Mouse (Mus musculus): Measurements from ENCODE around the gene Rexo1. TPM values are rescaled to one million over a fixed set of nuclear protein-coding genes. Genes with fewer than 3 reads are reported as not detected.
A peak's percentile ranks its signal among the peaks of the same experiment; 100 is the strongest.

Gene Rexo1
- polyA plus RNA-seq, 1 experiment from 2014 or later = 16.7 TPM

- Histone ChIP-seq H3K4me3 (replicated peaks; ENCODE audit: low read length) (no peak overlapping the region), H3K4me1 (ENCODE audit: control insufficient read depth, insufficient read depth, low read length) (0 out of 2 replicates have a peak, but pooled peaks cover 1% of the 10 kb centered on the region), H3K36me3 (ENCODE audit: control insufficient read depth, insufficient read depth, low read length) (peaks cover 11% of the 10 kb centered on the region; the same call in 1 of the 2 replicates), H3K9ac (ENCODE audit: low read length) (no peak overlapping the region), H3K4me2 (ENCODE audit: low read depth, low read length) (no peak overlapping the region), H3K27me3 (ENCODE audit: control insufficient read depth, insufficient read depth, low read length) (no peaks in the 10 kb centered on the region), H3K27ac (ENCODE audit: low read length) (no peak overlapping the region), H3K9me3 (replicated peaks; ENCODE audit: control insufficient read depth, low read length) (no peaks in the 10 kb centered on the region)
- WGBS = 69% methylated on average over 10 of the region's 10 CpGs
- ATAC-seq (ENCODE audit: insufficient read depth, low FRiP score) = peak; percentile 24; the same call in 1 of the 2 replicates
Observed at GRCm38 (mm10) chr10:80548428-80549006, 12.8 kb downstream of the Rexo1 start.

- Histone ChIP-seq H3K9ac (ENCODE audit: low read length) (no peak overlapping the region), H3K4me1 (ENCODE audit: control insufficient read depth, insufficient read depth, low read length) (no peaks in the 10 kb centered on the region), H3K27me3 (ENCODE audit: control insufficient read depth, insufficient read depth, low read length) (no peaks in the 10 kb centered on the region), H3K4me2 (ENCODE audit: low read depth, low read length) (no peak overlapping the region), H3K27ac (ENCODE audit: low read length) (no peak overlapping the region), H3K4me3 (replicated peaks; ENCODE audit: low read length) (no peak overlapping the region), H3K36me3 (ENCODE audit: control insufficient read depth, insufficient read depth, low read length) (peaks cover 18% of the 10 kb centered on the region), H3K9me3 (replicated peaks; ENCODE audit: control insufficient read depth, low read length) (no peaks in the 10 kb centered on the region)
- WGBS = 84% methylated on average over 15 of the region's 15 CpGs
- ATAC-seq (ENCODE audit: insufficient read depth, low FRiP score) = no peak
Observed at GRCm38 (mm10) chr10:80547539-80547938, 13.8 kb downstream of the Rexo1 start.

- no peak overlapping the region for H3K4me2 ChIP-seq (ENCODE audit: low read depth, low read length)
- no peaks in the 10 kb centered on the region for H3K9me3 ChIP-seq (replicated peaks; ENCODE audit: control insufficient read depth, low read length)
- no peak overlapping the region for H3K27ac ChIP-seq (ENCODE audit: low read length)
- H3K9ac ChIP-seq (ENCODE audit: low read length) = no peak overlapping the region
- peaks cover 23% of the 10 kb centered on the region for H3K36me3 ChIP-seq (ENCODE audit: control insufficient read depth, insufficient read depth, low read length)
- H3K4me1 ChIP-seq (ENCODE audit: control insufficient read depth, insufficient read depth, low read length) = no peaks in the 10 kb centered on the region
- H3K27me3 ChIP-seq (ENCODE audit: control insufficient read depth, insufficient read depth, low read length) = no peaks in the 10 kb centered on the region
- no peak for ATAC-seq (ENCODE audit: insufficient read depth, low FRiP score)
- H3K4me3 ChIP-seq (replicated peaks; ENCODE audit: low read length) = no peak overlapping the region
- 94% methylated on average over 4 of the region's 4 CpGs for WGBS
Observed at GRCm38 (mm10) chr10:80546945-80547344, 14.4 kb downstream of the Rexo1 start.

- Histone ChIP-seq H3K9me3 (replicated peaks; ENCODE audit: control insufficient read depth, low read length) (no peaks in the 10 kb centered on the region), H3K4me1 (ENCODE audit: control insufficient read depth, insufficient read depth, low read length) (no peaks in the 10 kb centered on the region), H3K4me3 (replicated peaks; ENCODE audit: low read length) (no peak overlapping the region), H3K9ac (ENCODE audit: low read length) (no peak overlapping the region), H3K36me3 (ENCODE audit: control insufficient read depth, insufficient read depth, low read length) (peaks cover 25% of the 10 kb centered on the region), H3K4me2 (ENCODE audit: low read depth, low read length) (no peak overlapping the region), H3K27ac (ENCODE audit: low read length) (no peak overlapping the region), H3K27me3 (ENCODE audit: control insufficient read depth, insufficient read depth, low read length) (no peaks in the 10 kb centered on the region)
- no peak for ATAC-seq (ENCODE audit: insufficient read depth, low FRiP score)
- WGBS = 86% methylated on average over 8 of the region's 8 CpGs
Observed at GRCm38 (mm10) chr10:80545590-80545989, 15.8 kb downstream of the Rexo1 start.

GRCm38 (mm10) chr10:80543873-80544272 is 17.5 kb downstream of the Rexo1 start:
- no peak for ATAC-seq (ENCODE audit: insufficient read depth, low FRiP score)
- H3K9ac ChIP-seq (ENCODE audit: low read length) = no peak overlapping the region
- no peaks in the 10 kb centered on the region for H3K9me3 ChIP-seq (replicated peaks; ENCODE audit: control insufficient read depth, low read length)
- H3K36me3 ChIP-seq (ENCODE audit: control insufficient read depth, insufficient read depth, low read length) = peaks cover 21% of the 10 kb centered on the region
- no peak overlapping the region for H3K4me2 ChIP-seq (ENCODE audit: low read depth, low read length)
- H3K4me3 ChIP-seq (replicated peaks; ENCODE audit: low read length) = no peak overlapping the region
- 95% methylated on average over 14 of the region's 14 CpGs for whole genome bisulfite sequencing
- no peaks in the 10 kb centered on the region; the same call in 1 of the 2 replicates for H3K4me1 ChIP-seq (ENCODE audit: control insufficient read depth, insufficient read depth, low read length)
- H3K27me3 ChIP-seq (ENCODE audit: control insufficient read depth, insufficient read depth, low read length) = no peaks in the 10 kb centered on the region
- H3K27ac ChIP-seq (ENCODE audit: low read length) = no peak overlapping the region

GRCm38 (mm10) chr10:80539493-80539892 is 21.9 kb downstream of the Rexo1 start:
- Histone ChIP-seq H3K9me3 (replicated peaks; ENCODE audit: control insufficient read depth, low read length) (no peaks in the 10 kb centered on the region), H3K4me3 (replicated peaks; ENCODE audit: low read length) (no peak overlapping the region), H3K4me2 (ENCODE audit: low read depth, low read length) (no peak overlapping the region; the same call in 1 of the 2 replicates), H3K27ac (ENCODE audit: low read length) (no peak overlapping the region), H3K4me1 (ENCODE audit: control insufficient read depth, insufficient read depth, low read length) (no peaks in the 10 kb centered on the region; the same call in 1 of the 2 replicates), H3K27me3 (ENCODE audit: control insufficient read depth, insufficient read depth, low read length) (peaks cover 7% of the 10 kb centered on the region; the same call in 1 of the 2 replicates), H3K9ac (ENCODE audit: low read length) (no peak overlapping the region), H3K36me3 (ENCODE audit: control insufficient read depth, insufficient read depth, low read length) (peaks cover 14% of the 10 kb centered on the region)
- WGBS = 30% methylated on average over 5 of the region's 5 CpGs
- ATAC-seq (ENCODE audit: insufficient read depth, low FRiP score) = no peak

- H3K9ac ChIP-seq (ENCODE audit: low read length) = no peak within 1 kb of the TSS
- 2% methylated on average over 30 of the region's 30 CpGs for WGBS
- peaks cover 14% of the 10 kb centered on the region for H3K36me3 ChIP-seq (ENCODE audit: control insufficient read depth, insufficient read depth, low read length)
- peak; percentile 84 for ATAC-seq (ENCODE audit: insufficient read depth, low FRiP score)
- H3K27me3 ChIP-seq (ENCODE audit: control insufficient read depth, insufficient read depth, low read length) = peaks cover 7% of the 10 kb centered on the region; the same call in 1 of the 2 replicates
- H3K27ac ChIP-seq (ENCODE audit: low read length) = no peak within 1 kb of the TSS
- peak within 1 kb of the TSS; percentile 29 for H3K4me3 ChIP-seq (replicated peaks; ENCODE audit: low read length)
- peak within 1 kb of the TSS; percentile 40 for H3K4me2 ChIP-seq (ENCODE audit: low read depth, low read length)
- no peaks in the 10 kb centered on the region for H3K9me3 ChIP-seq (replicated peaks; ENCODE audit: control insufficient read depth, low read length)
- H3K4me1 ChIP-seq (ENCODE audit: control insufficient read depth, insufficient read depth, low read length) = no peaks in the 10 kb centered on the region; the same call in 1 of the 2 replicates
Observed at GRCm38 (mm10) chr10:80538710-80539394, 22.5 kb downstream of the Rexo1 start, which contains the start of gene Atp8b3. Gene Atp8b3, minus strand, starts transcription at chr10:80539124.

- H3K9ac ChIP-seq (ENCODE audit: low read length) = no peak overlapping the region
- H3K27me3 ChIP-seq (ENCODE audit: control insufficient read depth, insufficient read depth, low read length) = peaks cover 7% of the 10 kb centered on the region; the same call in 1 of the 2 replicates
- H3K27ac ChIP-seq (ENCODE audit: low read length) = no peak overlapping the region
- no peak for ATAC-seq (ENCODE audit: insufficient read depth, low FRiP score)
- no peaks in the 10 kb centered on the region for H3K9me3 ChIP-seq (replicated peaks; ENCODE audit: control insufficient read depth, low read length)
- H3K36me3 ChIP-seq (ENCODE audit: control insufficient read depth, insufficient read depth, low read length) = peaks cover 13% of the 10 kb centered on the region
- WGBS = 49% methylated on average over 5 of the region's 5 CpGs
- H3K4me2 ChIP-seq (ENCODE audit: low read depth, low read length) = no peak overlapping the region
- H3K4me1 ChIP-seq (ENCODE audit: control insufficient read depth, insufficient read depth, low read length) = no peaks in the 10 kb centered on the region; the same call in 1 of the 2 replicates
- H3K4me3 ChIP-seq (replicated peaks; ENCODE audit: low read length) = no peak overlapping the region
Observed at GRCm38 (mm10) chr10:80538180-80538579, 23.2 kb downstream of the Rexo1 start.

- Histone ChIP-seq H3K36me3 (ENCODE audit: control insufficient read depth, insufficient read depth, low read length) (no peaks in the 10 kb centered on the region), H3K4me2 (ENCODE audit: low read depth, low read length) (no peak overlapping the region), H3K9me3 (replicated peaks; ENCODE audit: control insufficient read depth, low read length) (no peaks in the 10 kb centered on the region), H3K4me3 (replicated peaks; ENCODE audit: low read length) (no peak overlapping the region), H3K27ac (ENCODE audit: low read length) (no peak overlapping the region), H3K9ac (ENCODE audit: low read length) (no peak overlapping the region), H3K27me3 (ENCODE audit: control insufficient read depth, insufficient read depth, low read length) (peaks cover 7% of the 10 kb centered on the region; the same call in 1 of the 2 replicates), H3K4me1 (ENCODE audit: control insufficient read depth, insufficient read depth, low read length) (no peaks in the 10 kb centered on the region; the same call in 1 of the 2 replicates)
- WGBS = 16% methylated on average over 13 of the region's 13 CpGs
- no peak for ATAC-seq (ENCODE audit: insufficient read depth, low FRiP score)
Observed at GRCm38 (mm10) chr10:80535711-80536110, 25.6 kb downstream of the Rexo1 start.

All from stomach, embryonic 16.5 days (tissue).